Mouse (Mus musculus): ENCODE measurements around the gene Ighmbp2. TPM values are rescaled to one million over a fixed set of nuclear protein-coding genes. Genes with fewer than 3 reads are reported as not detected.

The Ighmbp2 gene
- polyA plus RNA-seq, 1 experiment, result 6.3 TPM

GRCm38 (mm10) chr19:3265180-3265579, 17.6 kb downstream of the Ighmbp2 start:
- no peak for TF ChIP-seq TCF3 (IDR thresholded peaks at IDR 0.05; ENCODE audit: insufficient read length, low read depth)
- no peak for TF ChIP-seq E2F4 (IDR thresholded peaks at IDR 0.05; ENCODE audit: insufficient read depth)
- no peak for TF ChIP-seq REST (IDR thresholded peaks at IDR 0.05; ENCODE audit: insufficient read depth, insufficient read length)
- no peak for TF ChIP-seq TCF12 (IDR thresholded peaks at IDR 0.05; ENCODE audit: insufficient read depth, poor library complexity, severe bottlenecking)
- TF ChIP-seq CEBPB (IDR thresholded peaks at IDR 0.05; ENCODE audit: insufficient read depth, poor library complexity, severe bottlenecking), result no peak
- no peak for TF ChIP-seq POLR2A (IDR thresholded peaks at IDR 0.05; ENCODE audit: insufficient read length, low read depth)
- no peak for TF ChIP-seq MYOD1 (IDR thresholded peaks at IDR 0.05; ENCODE audit: control insufficient read depth in 1 of 3, insufficient read length in 2 of 3, low read depth in 2 of 3)
- no peak for TF ChIP-seq USF1 (IDR thresholded peaks at IDR 0.05; ENCODE audit: low read depth)
- no peak for TF ChIP-seq SRF (IDR thresholded peaks at IDR 0.05; ENCODE audit: control insufficient read depth, insufficient read length, low read depth)
- no peak for TF ChIP-seq MYOG (IDR thresholded peaks at IDR 0.05; ENCODE audit: control insufficient read depth in 1 of 3, insufficient read depth in 1 of 3, insufficient read length in 2 of 3, low read depth in 2 of 3)
- TF ChIP-seq MAX (IDR thresholded peaks at IDR 0.05; ENCODE audit: low read depth), result no peak
- TF ChIP-seq POLR2AphosphoS2 (IDR thresholded peaks at IDR 0.05; ENCODE audit: insufficient read length, low read depth), result no peak
- H3K36me3 ChIP-seq (ENCODE audit: control insufficient read depth, insufficient read depth), result peaks cover 4% of the 10 kb centered on the region
- no peak overlapping the region for H3ac ChIP-seq (ENCODE audit: control insufficient read depth, insufficient read length)
- H3K79me2 ChIP-seq (ENCODE audit: control insufficient read depth, insufficient read depth), result no peaks in the 10 kb centered on the region
- H3K4me2 ChIP-seq (ENCODE audit: low read depth), result no peak overlapping the region
- H3K27me3 ChIP-seq (ENCODE audit: control insufficient read depth, insufficient read depth, insufficient read length), result no peaks in the 10 kb centered on the region
- no peak overlapping the region for H3K4me3 ChIP-seq

- no peak overlapping the region for H3K4me2 ChIP-seq (ENCODE audit: low read depth)
- peaks cover 4% of the 10 kb centered on the region for H3K36me3 ChIP-seq (ENCODE audit: control insufficient read depth, insufficient read depth)
- no peaks in the 10 kb centered on the region for H3K79me2 ChIP-seq (ENCODE audit: control insufficient read depth, insufficient read depth)
- H3K27me3 ChIP-seq (ENCODE audit: control insufficient read depth, insufficient read depth, insufficient read length), result no peaks in the 10 kb centered on the region
- no peak overlapping the region for H3K4me3 ChIP-seq
- TF ChIP-seq USF1 (IDR thresholded peaks at IDR 0.05; ENCODE audit: low read depth), result no peak
- TF ChIP-seq TCF3 (IDR thresholded peaks at IDR 0.05; ENCODE audit: insufficient read length, low read depth), result no peak
- TF ChIP-seq SRF (IDR thresholded peaks at IDR 0.05; ENCODE audit: control insufficient read depth, insufficient read length, low read depth), result no peak
- no peak for TF ChIP-seq MYOG (IDR thresholded peaks at IDR 0.05; ENCODE audit: control insufficient read depth in 1 of 3, insufficient read depth in 1 of 3, insufficient read length in 2 of 3, low read depth in 2 of 3)
- no peak for TF ChIP-seq POLR2AphosphoS2 (IDR thresholded peaks at IDR 0.05; ENCODE audit: insufficient read length, low read depth)
- no peak for TF ChIP-seq TCF12 (IDR thresholded peaks at IDR 0.05; ENCODE audit: insufficient read depth, poor library complexity, severe bottlenecking)
- no peak for TF ChIP-seq MYOD1 (IDR thresholded peaks at IDR 0.05; ENCODE audit: control insufficient read depth in 1 of 3, insufficient read length in 2 of 3, low read depth in 2 of 3)
- no peak for TF ChIP-seq E2F4 (IDR thresholded peaks at IDR 0.05; ENCODE audit: insufficient read depth)
- no peak for TF ChIP-seq REST (IDR thresholded peaks at IDR 0.05; ENCODE audit: insufficient read depth, insufficient read length)
- TF ChIP-seq CEBPB (IDR thresholded peaks at IDR 0.05; ENCODE audit: insufficient read depth, poor library complexity, severe bottlenecking), result no peak
- TF ChIP-seq MAX (IDR thresholded peaks at IDR 0.05; ENCODE audit: low read depth), result no peak
- no peak for TF ChIP-seq POLR2A (IDR thresholded peaks at IDR 0.05; ENCODE audit: insufficient read length, low read depth)
- no peak overlapping the region for H3ac ChIP-seq (ENCODE audit: control insufficient read depth, insufficient read length)
Observed at GRCm38 (mm10) chr19:3264348-3264747, 18.5 kb downstream of the Ighmbp2 start.

DNA sequence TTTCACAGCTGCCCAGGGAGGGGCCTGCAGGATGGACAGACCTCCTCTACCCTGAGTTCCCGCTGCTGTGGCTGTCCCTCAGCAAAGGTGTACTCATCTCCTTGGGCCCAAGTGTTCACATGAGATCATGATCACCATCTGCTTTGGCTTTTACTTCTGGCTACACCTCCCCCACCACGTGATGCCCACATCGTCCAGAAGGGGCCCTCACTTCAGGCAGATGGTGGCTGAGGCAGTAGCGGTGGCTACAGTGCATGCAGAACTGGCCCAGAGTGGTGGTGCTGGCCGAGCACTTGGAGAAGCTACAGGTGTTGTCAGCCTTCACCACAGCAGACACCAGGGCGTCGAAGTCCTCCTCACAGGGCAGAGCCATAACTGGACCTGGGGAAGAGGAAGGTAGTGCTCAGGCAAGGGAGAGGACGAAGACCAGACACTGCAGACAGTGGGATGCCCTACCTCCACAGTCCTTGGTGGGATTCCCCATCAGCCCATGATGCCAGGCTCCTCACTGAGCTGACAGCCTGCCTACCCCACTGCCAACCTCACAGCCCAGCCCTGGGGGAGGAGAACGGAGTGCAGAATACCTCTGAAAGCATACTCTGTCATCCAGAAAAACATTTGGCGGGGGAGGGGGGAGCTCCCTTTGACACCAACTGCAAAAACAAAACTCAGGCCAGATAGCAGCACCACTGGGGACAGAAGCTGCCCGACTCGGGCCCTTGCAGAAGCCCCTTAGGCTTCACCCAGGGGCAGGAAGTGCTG, 20.9 kb downstream of the Ighmbp2 start:
- Histone ChIP-seq H3K4me2 (ENCODE audit: low read depth) (no peak overlapping the region), H3ac (ENCODE audit: control insufficient read depth, insufficient read length) (no peak overlapping the region), H3K4me3 (no peak overlapping the region), H3K79me2 (ENCODE audit: control insufficient read depth, insufficient read depth) (no peaks in the 10 kb centered on the region), H3K27me3 (ENCODE audit: control insufficient read depth, insufficient read depth, insufficient read length) (no peaks in the 10 kb centered on the region), H3K36me3 (ENCODE audit: control insufficient read depth, insufficient read depth) (peaks cover 2% of the 10 kb centered on the region)
- no peak for TF ChIP-seq MYOD1 (IDR thresholded peaks at IDR 0.05; ENCODE audit: control insufficient read depth in 1 of 3, insufficient read length in 2 of 3, low read depth in 2 of 3)
- no peak for TF ChIP-seq CEBPB (IDR thresholded peaks at IDR 0.05; ENCODE audit: insufficient read depth, poor library complexity, severe bottlenecking)
- no peak for TF ChIP-seq REST (IDR thresholded peaks at IDR 0.05; ENCODE audit: insufficient read depth, insufficient read length)
- no peak for TF ChIP-seq MYOG (IDR thresholded peaks at IDR 0.05; ENCODE audit: control insufficient read depth in 1 of 3, insufficient read depth in 1 of 3, insufficient read length in 2 of 3, low read depth in 2 of 3)
- no peak for TF ChIP-seq TCF12 (IDR thresholded peaks at IDR 0.05; ENCODE audit: insufficient read depth, poor library complexity, severe bottlenecking)
- TF ChIP-seq POLR2AphosphoS2 (IDR thresholded peaks at IDR 0.05; ENCODE audit: insufficient read length, low read depth), result no peak
- TF ChIP-seq POLR2A (IDR thresholded peaks at IDR 0.05; ENCODE audit: insufficient read length, low read depth), result no peak
- no peak for TF ChIP-seq SRF (IDR thresholded peaks at IDR 0.05; ENCODE audit: control insufficient read depth, insufficient read length, low read depth)
- no peak for TF ChIP-seq MAX (IDR thresholded peaks at IDR 0.05; ENCODE audit: low read depth)
- no peak for TF ChIP-seq USF1 (IDR thresholded peaks at IDR 0.05; ENCODE audit: low read depth)
- no peak for TF ChIP-seq TCF3 (IDR thresholded peaks at IDR 0.05; ENCODE audit: insufficient read length, low read depth)
- TF ChIP-seq E2F4 (IDR thresholded peaks at IDR 0.05; ENCODE audit: insufficient read depth), result no peak

- no peak for TF ChIP-seq REST (IDR thresholded peaks at IDR 0.05; ENCODE audit: insufficient read depth, insufficient read length)
- TF ChIP-seq MYOG (IDR thresholded peaks at IDR 0.05; ENCODE audit: control insufficient read depth in 1 of 3, insufficient read depth in 1 of 3, insufficient read length in 2 of 3, low read depth in 2 of 3), result no peak
- TF ChIP-seq POLR2A (IDR thresholded peaks at IDR 0.05; ENCODE audit: insufficient read length, low read depth), result no peak
- TF ChIP-seq E2F4 (IDR thresholded peaks at IDR 0.05; ENCODE audit: insufficient read depth), result no peak
- no peak for TF ChIP-seq SRF (IDR thresholded peaks at IDR 0.05; ENCODE audit: control insufficient read depth, insufficient read length, low read depth)
- TF ChIP-seq MAX (IDR thresholded peaks at IDR 0.05; ENCODE audit: low read depth), result no peak
- no peak for TF ChIP-seq POLR2AphosphoS2 (IDR thresholded peaks at IDR 0.05; ENCODE audit: insufficient read length, low read depth)
- no peak for TF ChIP-seq USF1 (IDR thresholded peaks at IDR 0.05; ENCODE audit: low read depth)
- TF ChIP-seq MYOD1 (IDR thresholded peaks at IDR 0.05; ENCODE audit: control insufficient read depth in 1 of 3, insufficient read length in 2 of 3, low read depth in 2 of 3), result no peak
- no peak for TF ChIP-seq TCF3 (IDR thresholded peaks at IDR 0.05; ENCODE audit: insufficient read length, low read depth)
- TF ChIP-seq TCF12 (IDR thresholded peaks at IDR 0.05; ENCODE audit: insufficient read depth, poor library complexity, severe bottlenecking), result no peak
- TF ChIP-seq CEBPB (IDR thresholded peaks at IDR 0.05; ENCODE audit: insufficient read depth, poor library complexity, severe bottlenecking), result no peak
- H3K27me3 ChIP-seq (ENCODE audit: control insufficient read depth, insufficient read depth, insufficient read length), result no peaks in the 10 kb centered on the region
- H3ac ChIP-seq (ENCODE audit: control insufficient read depth, insufficient read length), result no peak overlapping the region
Observed at GRCm38 (mm10) chr19:3261336-3261735, 21.5 kb downstream of the Ighmbp2 start.

More at GRCm38 (mm10) chr19:3261336-3261735, 21.5 kb downstream of the Ighmbp2 start:
- no peak overlapping the region for H3K4me2 ChIP-seq (ENCODE audit: low read depth)
- H3K36me3 ChIP-seq (ENCODE audit: control insufficient read depth, insufficient read depth), result no peaks in the 10 kb centered on the region
- no peaks in the 10 kb centered on the region for H3K79me2 ChIP-seq (ENCODE audit: control insufficient read depth, insufficient read depth)
- no peak overlapping the region for H3K4me3 ChIP-seq

Measured in myocyte (in vitro differentiated cells).